Mouse (Mus musculus) cerebellum, adult 9-10 months (tissue): ENCODE measurements around the gene Grn.

Experiments used
- DNase-seq: peaks from one replicate; pipeline ENCODE4 v3.0.0; 2022

Gene Grn

DNA sequence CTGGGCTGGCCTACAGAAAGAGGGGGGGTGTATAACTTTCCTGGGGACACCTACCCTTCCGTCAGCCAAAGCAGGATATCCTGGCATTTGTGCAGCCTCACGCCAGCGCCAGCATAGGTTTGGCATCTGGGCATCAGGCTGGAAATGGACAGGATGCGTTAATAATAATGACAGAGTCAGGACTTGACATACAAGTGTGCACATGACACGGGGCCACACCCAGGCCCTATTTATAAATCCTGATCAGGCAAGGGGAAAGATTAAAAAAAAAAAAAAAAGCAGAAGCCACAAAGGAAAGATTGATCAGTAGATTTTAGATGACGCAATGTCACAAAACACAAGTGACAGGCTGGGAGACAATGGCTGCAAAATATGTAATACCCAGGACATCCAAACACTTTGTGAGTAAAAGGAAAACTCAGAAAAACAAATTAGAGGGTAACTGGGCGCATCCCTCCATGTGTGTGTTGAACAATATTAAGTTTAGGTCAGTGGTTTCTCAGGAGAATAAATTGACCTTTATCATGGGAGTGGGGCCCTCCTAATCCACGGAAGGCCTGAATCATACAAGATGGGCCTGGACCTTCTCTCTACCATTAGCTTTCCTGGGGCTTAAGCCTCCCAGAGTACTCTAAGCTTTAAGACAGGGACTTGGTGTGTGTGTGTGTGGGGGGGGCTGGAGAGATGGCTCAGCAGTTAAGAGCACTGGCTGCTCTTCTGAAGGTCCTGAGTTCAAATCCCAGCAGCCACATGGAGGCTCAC lies 4.4 kb upstream of the Grn start:
- peak; percentile 8 for DNase-seq

DNA sequence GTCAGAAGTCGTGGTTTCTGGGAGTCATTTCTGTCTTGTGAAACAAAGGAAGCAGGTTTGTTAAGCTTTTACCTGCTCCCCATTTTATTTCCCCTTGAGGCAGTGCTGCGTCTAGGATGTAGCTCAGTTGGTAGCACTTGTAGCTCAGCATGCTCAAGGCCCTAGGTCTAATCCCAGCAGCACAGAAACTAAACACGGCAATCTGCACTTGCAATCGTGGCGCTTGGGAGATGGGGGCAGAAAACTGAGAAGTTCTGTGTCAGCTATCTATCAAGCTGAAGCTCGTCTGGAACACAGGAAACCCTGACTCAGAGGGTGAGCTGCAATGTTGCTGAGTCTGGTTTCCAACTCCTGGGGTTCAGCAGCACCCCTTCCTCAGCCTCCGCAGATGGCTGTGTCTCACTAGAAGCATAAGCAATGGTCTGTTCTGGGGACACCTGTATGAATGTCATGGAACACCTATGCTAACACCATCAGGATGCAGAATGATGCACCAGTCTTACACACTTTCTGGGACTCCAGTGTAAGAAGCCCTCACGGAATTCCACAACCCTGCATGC lies 1.1 kb upstream of the Grn start:
- DNase-seq, result peak; percentile 53

DNA sequence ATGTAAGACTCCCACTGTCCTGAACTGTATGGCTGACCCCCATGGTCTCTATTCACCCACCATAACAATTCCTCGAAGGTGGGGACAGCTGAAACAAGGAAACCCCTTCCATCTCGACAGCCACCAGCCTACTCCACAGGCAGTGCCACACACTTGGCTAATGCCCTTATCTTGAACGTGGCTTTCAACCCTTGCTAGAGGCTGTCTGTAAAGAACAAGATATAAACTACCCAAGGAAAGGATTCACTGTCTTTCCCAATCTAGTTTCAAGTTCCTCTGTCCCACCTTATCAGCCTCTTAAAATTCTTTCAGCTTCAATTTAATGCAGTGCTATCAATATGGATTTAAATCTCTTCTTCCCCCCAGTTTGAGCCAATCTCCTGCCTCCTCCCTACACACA lies 564 bp upstream of the Grn start:
- DNase-seq, result no peak

DNA sequence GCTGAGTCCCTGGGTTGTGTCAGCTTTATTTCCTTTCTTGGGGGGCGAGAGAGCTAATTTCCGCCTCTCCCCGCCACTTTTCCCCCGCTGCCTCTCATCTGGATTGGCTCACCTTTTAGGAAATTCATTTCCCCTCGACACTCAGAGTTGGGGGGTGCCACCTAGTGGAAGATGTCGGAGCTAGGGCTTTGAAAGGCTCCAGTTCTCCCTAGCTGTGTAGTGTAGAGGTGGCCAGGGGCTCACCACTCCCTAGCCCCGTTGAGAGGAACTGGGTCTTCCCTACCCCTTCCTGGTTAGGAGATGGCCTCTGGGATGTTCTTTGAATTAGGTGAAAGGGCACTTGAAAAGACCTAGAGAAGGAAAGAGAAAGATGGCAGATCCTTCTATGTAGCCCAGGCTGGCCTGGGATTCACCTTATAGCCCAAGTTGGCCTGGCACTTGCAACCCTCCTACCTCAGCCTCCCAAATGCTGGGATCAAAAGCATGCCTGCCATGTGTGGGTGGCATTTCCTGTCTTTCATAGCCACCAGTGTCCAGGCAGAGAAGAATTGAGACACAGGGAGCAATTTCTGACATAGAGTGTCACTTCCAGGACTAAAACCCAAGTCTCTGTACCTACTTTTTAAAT lies 1.0 kb downstream of the Grn start:
- peak; percentile 87 for DNase-seq

DNA sequence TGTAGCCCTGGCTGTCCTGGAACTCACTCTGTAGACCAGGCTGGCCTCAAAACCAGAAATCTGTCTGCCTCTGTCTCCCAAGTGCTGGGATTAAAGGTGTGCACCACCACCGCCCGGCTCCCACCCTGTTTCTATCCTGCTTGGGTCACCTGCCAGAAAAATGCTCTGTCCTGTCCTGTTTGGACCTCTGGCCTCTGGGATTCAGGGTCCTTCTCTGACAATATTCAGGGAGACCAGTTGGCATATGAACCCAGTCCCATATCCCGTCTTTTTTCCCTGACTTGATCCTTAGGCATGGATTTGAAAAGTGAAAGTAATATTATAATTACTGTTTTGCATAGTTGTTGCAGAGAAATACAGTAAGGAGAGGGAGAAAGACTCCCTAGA lies 1.6 kb downstream of the Grn start:
- DNase-seq, result peak; percentile 58

DNA sequence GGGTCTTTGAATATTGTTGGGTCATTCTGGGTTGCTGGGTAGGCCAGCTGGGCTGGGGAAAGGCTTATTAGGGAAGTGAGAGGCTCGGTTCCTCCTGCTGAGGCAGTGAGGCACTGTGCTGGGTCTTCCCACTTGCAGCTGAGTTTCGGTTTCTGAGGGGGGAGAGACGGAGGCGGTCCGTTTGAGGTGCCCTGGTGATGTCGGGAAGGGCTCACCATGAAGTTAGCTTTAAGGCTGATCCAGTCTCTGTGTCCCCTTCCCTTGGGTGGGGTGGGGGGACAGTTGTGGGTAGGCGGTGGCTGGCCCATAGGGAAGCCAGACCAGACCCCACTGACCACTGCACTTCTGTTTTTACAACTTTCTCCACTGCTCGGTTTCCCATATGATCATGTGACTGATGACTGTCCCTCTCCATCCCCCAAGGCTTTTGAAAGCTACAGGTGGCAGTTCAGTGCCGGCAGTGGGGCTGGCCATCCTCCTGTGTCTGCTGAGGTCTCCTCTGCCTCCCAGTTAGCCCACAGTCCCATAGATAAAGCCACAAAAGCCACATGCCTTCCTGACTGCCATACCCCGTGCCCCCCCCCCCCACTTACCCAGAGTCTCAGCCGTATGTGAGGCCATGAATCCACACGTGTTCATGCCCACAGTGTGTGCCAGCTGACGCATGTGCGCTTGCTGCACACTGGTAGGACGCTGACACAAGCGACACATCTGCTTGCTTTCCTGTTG lies 2.2 kb downstream of the Grn start:
- DNase-seq, result peak; percentile 61

DNA sequence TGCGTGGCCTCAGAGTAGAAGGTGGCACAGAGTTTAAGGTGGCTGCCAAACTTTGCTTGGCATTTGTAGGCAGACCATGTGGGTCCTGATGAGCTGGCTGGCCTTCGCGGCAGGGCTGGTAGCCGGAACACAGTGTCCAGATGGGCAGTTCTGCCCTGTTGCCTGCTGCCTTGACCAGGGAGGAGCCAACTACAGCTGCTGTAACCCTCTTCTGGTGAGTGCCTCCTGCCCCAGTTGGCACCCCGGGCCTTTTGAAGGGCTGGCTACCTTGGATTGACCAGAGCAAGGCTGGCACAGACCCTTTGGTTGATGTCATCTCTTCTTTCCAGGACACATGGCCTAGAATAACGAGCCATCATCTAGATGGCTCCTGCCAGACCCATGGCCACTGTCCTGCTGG lies 2.8 kb downstream of the Grn start:
- DNase-seq, result peak; percentile 85

DNA sequence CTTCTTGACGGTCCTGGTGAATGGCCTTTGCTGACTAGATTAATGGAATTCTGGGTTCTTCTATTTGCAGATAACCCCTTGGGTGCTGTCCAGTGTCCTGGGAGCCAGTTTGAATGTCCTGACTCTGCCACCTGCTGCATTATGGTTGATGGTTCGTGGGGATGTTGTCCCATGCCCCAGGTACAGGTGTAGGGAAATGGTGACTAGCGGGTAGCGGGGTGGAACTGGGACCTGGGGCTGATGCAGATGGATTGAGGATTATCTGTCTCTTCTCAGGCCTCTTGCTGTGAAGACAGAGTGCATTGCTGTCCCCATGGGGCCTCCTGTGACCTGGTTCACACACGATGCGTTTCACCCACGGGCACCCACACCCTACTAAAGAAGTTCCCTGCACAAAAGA lies 3.8 kb downstream of the Grn start:
- DNase-seq, result peak; percentile 58

DNA sequence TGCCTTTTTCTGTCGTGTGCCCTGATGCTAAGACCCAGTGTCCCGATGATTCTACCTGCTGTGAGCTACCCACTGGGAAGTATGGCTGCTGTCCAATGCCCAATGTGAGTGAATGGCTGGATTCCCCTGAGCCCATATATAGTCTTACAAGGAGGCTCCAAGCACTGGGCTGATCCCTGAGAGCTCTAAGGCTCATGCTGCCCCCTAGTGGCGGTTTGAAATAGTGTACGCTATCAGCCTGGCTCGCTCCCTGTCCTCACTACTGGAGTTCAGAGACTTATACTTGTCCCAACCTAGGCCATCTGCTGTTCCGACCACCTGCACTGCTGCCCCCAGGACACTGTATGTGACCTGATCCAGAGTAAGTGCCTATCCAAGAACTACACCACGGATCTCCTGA lies 4.3 kb downstream of the Grn start:
- DNase-seq, result peak; percentile 95

DNA sequence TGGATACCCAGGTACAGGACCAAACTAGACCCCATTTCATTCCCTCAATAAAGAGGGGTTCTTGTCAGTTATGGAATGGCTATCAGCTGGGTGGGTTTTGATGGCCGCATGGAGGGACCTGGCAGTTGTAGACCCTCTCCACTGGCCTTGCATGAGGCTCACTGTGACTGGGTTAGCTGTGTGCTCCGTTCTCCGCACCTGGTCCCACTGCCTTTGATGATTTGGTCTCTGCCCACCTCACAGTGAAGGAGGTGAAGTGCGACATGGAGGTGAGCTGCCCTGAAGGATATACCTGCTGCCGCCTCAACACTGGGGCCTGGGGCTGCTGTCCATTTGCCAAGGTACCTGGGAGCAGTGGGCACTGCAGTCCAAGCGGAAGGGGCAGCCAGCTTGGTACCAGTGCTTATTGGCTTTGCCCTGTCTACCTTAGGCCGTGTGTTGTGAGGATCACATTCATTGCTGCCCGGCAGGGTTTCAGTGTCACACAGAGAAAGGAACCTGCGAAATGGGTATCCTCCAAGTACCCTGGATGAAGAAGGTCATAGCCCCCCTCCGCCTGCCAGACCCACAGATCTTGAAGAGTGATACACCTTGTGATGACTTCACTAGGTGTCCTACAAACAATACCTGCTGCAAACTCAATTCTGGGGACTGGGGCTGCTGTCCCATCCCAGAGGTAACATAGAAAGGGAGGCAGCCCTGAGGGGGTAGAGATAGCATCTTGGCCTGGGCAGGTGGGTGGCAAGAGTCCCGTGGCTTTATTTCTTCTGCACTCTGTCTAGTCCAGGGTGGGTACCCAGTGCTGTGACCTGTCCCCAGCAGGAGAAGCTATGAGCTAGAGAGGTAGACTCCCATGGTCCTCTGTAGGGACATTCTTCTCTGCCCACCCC lies 4.9 kb downstream of the Grn start:
- DNase-seq, result peak; percentile 61

DNA sequence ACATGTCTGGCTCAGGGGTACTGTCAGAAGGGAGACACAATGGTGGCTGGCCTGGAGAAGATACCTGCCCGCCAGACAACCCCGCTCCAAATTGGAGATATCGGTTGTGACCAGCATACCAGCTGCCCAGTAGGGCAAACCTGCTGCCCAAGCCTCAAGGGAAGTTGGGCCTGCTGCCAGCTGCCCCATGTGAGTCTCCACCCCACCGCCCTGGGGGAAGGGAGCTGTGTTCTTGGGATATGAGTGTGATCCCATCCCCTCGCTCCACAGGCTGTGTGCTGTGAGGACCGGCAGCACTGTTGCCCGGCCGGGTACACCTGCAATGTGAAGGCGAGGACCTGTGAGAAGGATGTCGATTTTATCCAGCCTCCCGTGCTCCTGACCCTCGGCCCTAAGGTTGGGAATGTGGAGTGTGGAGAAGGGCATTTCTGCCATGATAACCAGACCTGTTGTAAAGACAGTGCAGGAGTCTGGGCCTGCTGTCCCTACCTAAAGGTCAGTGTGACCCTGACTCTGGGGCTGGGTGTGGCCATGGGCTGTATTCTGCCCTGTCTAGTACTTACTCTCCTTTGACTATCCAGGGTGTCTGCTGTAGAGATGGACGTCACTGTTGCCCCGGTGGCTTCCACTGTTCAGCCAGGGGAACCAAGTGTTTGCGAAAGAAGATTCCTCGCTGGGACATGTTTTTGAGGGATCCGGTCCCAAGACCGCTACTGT lies 5.8 kb downstream of the Grn start:
- peak; percentile 71 for DNase-seq

DNA sequence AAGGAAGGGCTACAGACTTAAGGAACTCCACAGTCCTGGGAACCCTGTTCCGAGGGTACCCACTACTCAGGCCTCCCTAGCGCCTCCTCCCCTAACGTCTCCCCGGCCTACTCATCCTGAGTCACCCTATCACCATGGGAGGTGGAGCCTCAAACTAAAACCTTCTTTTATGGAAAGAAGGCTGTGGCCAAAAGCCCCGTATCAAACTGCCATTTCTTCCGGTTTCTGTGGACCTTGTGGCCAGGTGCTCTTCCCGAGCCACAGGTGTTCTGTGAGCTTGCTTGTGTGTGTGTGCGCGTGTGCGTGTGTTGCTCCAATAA lies 6.3 kb downstream of the Grn start:
- DNase-seq, result no peak

DNA sequence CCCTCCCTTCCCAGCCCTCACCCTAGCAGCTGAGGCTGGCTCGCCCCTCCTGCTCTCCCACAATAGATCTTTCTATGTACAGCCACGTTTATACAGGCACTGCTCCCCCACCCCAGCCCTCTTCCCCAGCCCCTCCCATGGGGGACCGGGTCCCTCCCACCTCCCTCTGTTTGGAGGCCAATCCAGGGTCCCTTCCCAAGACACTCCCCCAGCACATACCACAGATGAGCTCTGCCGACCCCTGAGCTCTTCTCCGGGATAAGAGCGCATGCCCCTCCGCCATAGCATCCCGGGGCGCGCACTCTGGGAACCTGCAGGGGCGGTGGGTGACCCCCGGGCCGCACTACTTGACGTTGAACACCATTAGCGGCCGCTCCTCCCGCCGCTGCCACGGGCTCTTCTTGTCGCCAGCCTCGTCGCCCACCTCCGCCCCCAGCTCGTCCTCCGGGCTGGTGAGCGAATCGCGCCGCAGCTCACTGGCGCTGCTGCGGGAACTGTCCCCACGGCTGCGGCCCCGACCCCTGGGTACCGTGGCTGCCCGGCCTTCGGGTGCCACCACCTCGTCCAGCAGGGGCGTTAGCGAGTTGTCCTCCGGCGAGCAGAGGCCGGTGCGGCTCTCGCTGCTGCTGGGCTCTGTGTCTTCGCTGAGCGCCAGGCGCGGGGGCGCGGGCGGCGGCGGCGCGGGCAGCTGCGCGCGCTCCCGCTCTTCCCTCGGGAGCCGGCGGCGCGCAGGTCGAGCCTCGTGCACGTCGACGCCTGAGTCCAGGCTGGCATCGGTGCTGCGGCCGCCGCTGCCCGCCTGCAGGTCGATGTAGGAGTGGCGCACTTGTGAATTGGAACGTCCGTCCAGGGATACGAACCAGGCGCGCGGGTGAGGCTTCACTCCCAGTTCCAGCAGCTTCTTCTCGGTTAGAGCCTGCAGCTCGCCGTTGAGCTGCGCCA lies 7.3 kb downstream of the Grn start:
- peak; percentile 61 for DNase-seq

DNA sequence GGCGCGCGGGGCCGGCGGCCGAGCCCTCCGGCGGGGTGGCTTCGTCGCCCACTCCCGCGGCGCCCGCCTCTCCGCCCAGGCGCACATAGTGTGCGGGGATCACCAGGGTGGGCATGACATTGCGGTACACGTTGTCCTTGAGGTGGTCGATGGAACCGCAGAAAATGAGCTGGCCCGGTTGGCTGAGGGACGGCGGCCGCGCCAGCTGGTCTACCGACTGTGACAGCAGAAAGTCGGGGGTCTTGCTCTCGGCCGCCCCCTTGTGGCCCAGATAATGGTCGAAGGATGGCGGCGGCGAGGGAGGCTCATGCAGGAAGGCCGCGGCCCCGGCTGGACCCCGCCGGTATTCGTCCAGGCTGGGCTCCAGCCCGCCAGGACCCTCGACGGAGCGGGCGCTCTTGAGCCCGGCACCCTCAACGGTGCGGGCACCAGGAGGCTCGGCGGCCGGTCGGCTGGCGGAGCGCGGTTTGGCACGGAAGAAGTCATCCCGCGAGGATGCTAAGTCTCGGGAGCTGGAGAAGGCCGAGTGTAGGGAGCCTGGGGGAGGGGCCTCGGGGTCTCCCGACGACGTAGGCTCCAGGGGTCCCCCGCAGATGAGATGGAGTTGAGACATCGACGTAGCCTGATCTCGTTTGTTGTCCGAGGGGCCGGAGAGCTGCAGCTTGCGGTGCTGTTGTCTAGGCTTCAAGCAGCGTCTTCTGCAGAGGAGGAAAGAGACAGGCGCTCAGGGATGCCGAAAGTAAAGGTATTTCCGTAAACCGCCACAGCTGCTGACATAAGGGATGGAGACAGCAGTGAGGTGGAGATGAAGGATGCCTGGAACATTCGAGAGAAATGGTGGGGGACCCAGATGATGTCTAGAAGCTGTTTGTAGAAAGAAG lies 8.3 kb downstream of the Grn start:
- peak; percentile 88 for DNase-seq

DNA sequence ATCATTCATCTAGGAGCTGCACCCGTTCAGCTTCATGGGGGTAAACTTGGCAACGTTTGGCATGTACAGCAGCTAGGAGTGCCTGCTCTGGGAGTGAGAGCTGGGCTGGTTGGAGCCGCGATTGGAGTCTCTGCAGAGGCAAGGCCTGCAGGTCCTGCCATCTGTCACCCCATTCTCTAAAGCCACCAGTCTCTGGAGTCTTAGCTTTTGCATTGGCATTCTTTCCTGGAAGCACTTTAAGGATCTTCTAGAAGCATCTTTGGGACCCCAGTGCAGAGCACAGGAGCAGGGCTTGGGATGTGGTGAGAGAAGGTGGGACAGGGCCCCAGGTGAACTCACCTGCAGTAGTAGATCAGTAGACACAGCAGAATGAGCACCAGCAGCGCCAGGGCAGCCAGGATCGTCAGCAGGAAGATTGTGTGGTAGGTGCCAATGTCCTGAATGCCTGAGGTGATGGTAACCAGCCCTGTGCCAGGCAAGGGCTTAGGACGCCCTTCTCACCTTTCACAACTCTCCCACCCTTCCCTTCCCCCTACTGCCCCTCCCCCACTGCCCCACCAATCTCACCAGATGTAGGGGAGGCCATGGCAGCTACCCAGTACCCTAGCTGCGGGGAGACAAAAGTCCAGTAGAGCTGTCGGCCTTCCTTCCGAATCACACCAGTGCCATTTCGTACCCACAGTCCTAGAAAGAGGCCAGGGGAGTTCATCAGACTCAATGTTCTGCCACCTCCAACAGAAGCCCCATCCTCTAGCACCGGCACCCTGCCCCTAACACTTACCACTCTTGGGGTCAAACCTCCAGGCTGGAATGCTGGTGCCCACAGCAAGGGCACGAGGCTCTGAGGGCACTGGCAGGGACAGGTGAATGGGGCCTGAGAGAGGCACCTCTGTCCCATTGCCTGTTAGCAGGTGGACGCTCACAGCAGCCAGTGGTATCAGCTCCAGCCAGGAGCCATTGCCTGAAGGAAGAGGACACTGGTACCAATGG lies 9.3 kb downstream of the Grn start:
- peak; percentile 87 for DNase-seq

DNA sequence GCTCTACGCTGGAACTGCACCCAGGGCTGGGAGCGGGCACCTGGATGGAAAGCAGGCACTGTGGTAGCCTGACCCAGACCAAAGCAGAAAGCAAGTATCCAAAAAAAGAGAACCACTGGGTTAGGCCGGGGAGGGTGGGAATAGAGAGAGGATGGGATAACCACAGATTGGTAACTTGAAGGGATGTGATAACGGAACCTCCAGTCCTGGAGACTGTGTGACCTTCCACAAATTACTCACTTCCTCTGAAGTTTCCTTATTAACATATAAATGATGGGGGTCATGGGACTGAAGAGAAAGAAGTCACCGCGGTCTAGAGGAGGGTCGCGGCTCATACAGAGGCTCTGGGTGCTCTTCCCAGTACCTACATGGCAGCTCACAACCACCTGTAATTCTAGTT lies 10.1 kb downstream of the Grn start:
- DNase-seq, result no peak

DNA sequence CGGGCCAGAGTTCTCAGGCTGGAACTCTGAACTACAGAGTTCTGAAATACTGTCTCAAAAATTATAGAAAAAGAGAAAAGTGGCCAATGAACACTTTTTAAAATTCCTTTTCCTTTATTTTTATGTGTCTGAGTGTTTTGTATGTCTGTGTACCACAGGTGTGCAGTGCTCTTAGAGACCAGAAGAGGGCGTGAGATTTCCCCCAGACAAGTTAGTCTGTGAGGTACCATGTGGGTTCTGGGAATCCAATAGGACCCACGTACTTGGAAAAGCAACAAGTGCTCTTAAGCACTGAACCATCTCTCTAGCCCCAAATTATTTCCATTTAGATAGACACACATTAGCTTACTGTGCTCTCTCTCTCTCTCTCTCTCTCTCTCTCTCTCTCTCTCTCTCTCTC lies 11.3 kb downstream of the Grn start:
- no peak for DNase-seq

DNA sequence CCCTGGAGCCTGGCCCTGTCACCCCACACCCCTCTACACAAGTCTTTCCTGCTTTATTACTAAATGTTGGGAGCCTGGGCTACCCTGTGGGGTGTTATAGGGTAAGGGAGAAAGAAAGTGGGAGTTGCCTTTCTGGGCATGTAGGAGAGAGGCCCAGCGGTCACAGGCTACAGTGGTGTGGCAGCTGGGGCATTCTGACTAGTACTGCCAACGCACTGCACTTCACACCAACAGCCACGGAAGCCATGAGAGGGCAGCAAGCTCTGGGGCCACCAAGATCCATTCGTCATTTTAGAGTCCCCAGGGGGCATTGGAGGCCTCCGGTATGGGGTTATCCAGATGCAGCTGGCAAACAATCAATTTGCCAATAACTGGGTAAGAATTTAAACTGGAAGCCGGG lies 12.0 kb downstream of the Grn start:
- peak; percentile 47 for DNase-seq

DNA sequence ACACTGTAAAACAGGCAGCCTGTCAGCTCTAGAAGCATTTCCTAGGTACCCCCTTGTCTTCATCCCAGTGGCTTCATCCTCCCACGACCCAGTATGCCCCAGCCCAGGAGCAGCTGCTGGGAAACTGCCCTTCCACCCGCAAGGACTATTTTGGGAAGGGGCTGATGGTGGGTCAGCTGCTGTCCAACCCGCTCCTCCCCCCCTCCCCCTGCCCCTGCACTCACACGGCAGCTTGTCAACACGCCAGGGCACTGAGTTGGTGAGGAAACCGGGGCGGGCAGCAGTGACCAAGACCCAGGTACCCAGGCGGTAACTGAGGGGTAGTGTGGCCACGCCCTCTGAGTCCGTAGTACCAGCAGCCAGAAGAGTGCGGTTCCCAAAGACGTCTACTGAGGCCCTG lies 13.6 kb downstream of the Grn start:
- DNase-seq, result peak; percentile 45
